ENCODE assay signal across 8 mouse cellular contexts in the genomic region with DNA sequence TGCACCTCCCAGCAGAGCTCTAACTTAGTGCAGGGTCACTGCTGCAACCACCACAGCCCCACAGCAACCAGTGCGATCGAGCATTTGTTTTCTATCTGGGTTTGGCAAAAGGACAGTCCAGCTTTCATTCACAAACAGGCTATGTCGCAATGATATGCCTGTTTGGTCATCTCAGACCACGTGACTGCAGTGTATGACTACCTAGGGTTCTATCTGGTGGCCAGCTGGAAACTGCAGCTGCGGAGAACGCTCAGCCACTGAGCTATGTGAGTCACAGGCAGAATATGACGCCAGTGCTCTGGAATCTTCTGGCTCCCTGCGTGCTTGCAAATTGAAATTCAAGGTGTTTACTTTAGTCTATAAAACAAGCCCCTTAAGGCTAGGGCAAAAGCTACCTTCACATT.
A peak's percentile ranks its signal among the peaks of the same experiment; 100 is the strongest.
DNase-seq lines count a peak whose midpoint lies in the region; ATAC-seq lines count a peak whose summit lies in the region.

No protein-coding gene starts in this region.

- intact Hi-C loops in gastrocnemius, postnatal 36 days (cut with DNase I) = no loop called here

- H3K36me3 ChIP-seq in hindbrain, embryonic 13.5 days = no peaks in the 10 kb centered on the region

- H3K9ac ChIP-seq in hindbrain, embryonic 13.5 days = no peak overlapping the region

- no peaks in the 10 kb centered on the region for H3K9me3 ChIP-seq in hindbrain, embryonic 13.5 days

- peak; percentile 42 to 46 for DNase-seq in layer of hippocampus, adult 8-10 months (ENCODE audit: low spot score in 2 of 2)
- DNase-seq in layer of hippocampus, adult 9-10 months (ENCODE audit: low spot score) = no peak
- DNase-seq in gastrocnemius, postnatal 36 days = peak; percentile 56 to 79
- DNase-seq in left cerebral cortex, adult 18-20 months (ENCODE audit: low spot score in 2 of 2) = peak; percentile 51 to 59
- DNase-seq in ovary, postnatal 14 days (ENCODE audit: low spot score) = peak; percentile 6
- DNase-seq in spleen, postnatal 10 days (ENCODE audit: low spot score in 2 of 2) = no peak

- H3K4me2 ChIP-seq in hindbrain, embryonic 13.5 days = no peak overlapping the region

- H3K27ac ChIP-seq in hindbrain, embryonic 13.5 days = no peak overlapping the region

- H3K4me3 ChIP-seq in hindbrain, embryonic 13.5 days = no peak overlapping the region

- WGBS in hindbrain, embryonic 13.5 days = 91% methylated on average over 8 of the region's 8 CpGs

- no peaks in the 10 kb centered on the region; the same call in 1 of the 2 replicates for H3K4me1 ChIP-seq in hindbrain, embryonic 13.5 days (replicated peaks)

- ATAC-seq in hindbrain, embryonic 13.5 days (ENCODE audit: low FRiP score) = no peak
- no peak for ATAC-seq in cerebellum, adult (ENCODE audit: insufficient number of reproducible peaks, low FRiP score, low TSS enrichment)

- H3K27me3 ChIP-seq in hindbrain, embryonic 13.5 days = no peaks in the 10 kb centered on the region

Comparison
In these comparisons a context has a peak if more than half of its experiments do, and no peak if none do; other contexts are left out.
1. DNase-seq: peak in layer of hippocampus, adult 8-10 months (2 of 2), gastrocnemius, postnatal 36 days (2 of 2), left cerebral cortex, adult 18-20 months (2 of 2) and ovary, postnatal 14 days (single experiment); none in layer of hippocampus, adult 9-10 months (single experiment) and spleen, postnatal 10 days (0 of 2).